Mouse (Mus musculus) frontal cortex, adult (tissue): ENCODE results near the gene Plk5.
A peak's percentile ranks its signal among the peaks of the same experiment; 100 is the strongest.

Source experiments
- ATAC-seq: cut with Nextera tagmentation; 2 replicates; pipeline ENCODE4 v1.9.2; 2017; ENCODE audit warnings: mild to moderate bottlenecking, moderate library complexity, mixed read lengths; ENCODE audit not compliant: low TSS enrichment

The Plk5 gene

GRCm38 (mm10) chr10:80356001-80356682 is at the start of gene Plk5:
Gene Plk5, plus strand, starts transcription at chr10:80356459.
- ATAC-seq = no peak

- ATAC-seq = no peak
Measured at GRCm38 (mm10) chr10:80311560-80311959, 44.7 kb upstream of the Plk5 start.

- no peak for ATAC-seq
Measured at GRCm38 (mm10) chr10:80312586-80313504, 43.4 kb upstream of the Plk5 start.

- no peak for ATAC-seq
Measured at GRCm38 (mm10) chr10:80313627-80314201, 42.5 kb upstream of the Plk5 start.

- ATAC-seq = no peak
Measured at GRCm38 (mm10) chr10:80314494-80315001, 41.7 kb upstream of the Plk5 start.

- ATAC-seq = no peak
Measured at GRCm38 (mm10) chr10:80315315-80315714, 40.9 kb upstream of the Plk5 start.

- no peak for ATAC-seq
Measured at GRCm38 (mm10) chr10:80316359-80316781, 39.9 kb upstream of the Plk5 start.

GRCm38 (mm10) chr10:80317011-80317410 is 39.2 kb upstream of the Plk5 start:
- ATAC-seq = no peak

GRCm38 (mm10) chr10:80320340-80320760 is 35.9 kb upstream of the Plk5 start, which contains the start of gene 2310011J03Rik:
Gene 2310011J03Rik, minus strand, starts transcription at chr10:80320537.
- peak; percentile 79 for ATAC-seq

GRCm38 (mm10) chr10:80321014-80321669 is 35.1 kb upstream of the Plk5 start:
- no peak for ATAC-seq

- ATAC-seq = no peak
Measured at GRCm38 (mm10) chr10:80321670-80322581, 34.3 kb upstream of the Plk5 start.

- ATAC-seq = no peak
Measured at GRCm38 (mm10) chr10:80322811-80323211, 33.4 kb upstream of the Plk5 start.

GRCm38 (mm10) chr10:80323261-80324119 is 32.8 kb upstream of the Plk5 start:
- ATAC-seq = no peak

- ATAC-seq = no peak
Measured at GRCm38 (mm10) chr10:80324120-80325037, 31.9 kb upstream of the Plk5 start.

GRCm38 (mm10) chr10:80325045-80325444 is 31.2 kb upstream of the Plk5 start:
- no peak for ATAC-seq

- ATAC-seq = peak; percentile 76
Measured at GRCm38 (mm10) chr10:80329273-80330081, 26.8 kb upstream of the Plk5 start, which contains the start of the genes Pcsk4 and Reep6. Gene Pcsk4, minus strand, starts transcription at chr10:80329498. Gene Reep6, plus strand, starts transcription at chr10:80329953.

- ATAC-seq = no peak
Measured at GRCm38 (mm10) chr10:80330084-80330483, 26.2 kb upstream of the Plk5 start.
